Mouse (Mus musculus) bone marrow macrophage, adult 2 months (primary cell): ENCODE measurements around the gene Gm45140.

Experiments
- CTCF ChIP-seq: IDR thresholded peaks from 2 replicates; pipeline ENCODE4 v1.5.1; 2012; ENCODE audit warnings: low read depth, mild to moderate bottlenecking, low read length, moderate library complexity
- POLR2A ChIP-seq: IDR thresholded peaks from 2 replicates; pipeline ENCODE4 v1.6.1; 2012; ENCODE audit warnings: mild to moderate bottlenecking, low read depth, low read length, borderline replicate concordance

- TF ChIP-seq POLR2A, result no peak
- no peak for TF ChIP-seq CTCF
These were observed 24.6 kb downstream of the Gm45140 start for GRCm38 (mm10) chr6:87810713-87811669.
